Mouse (Mus musculus) heart, postnatal 0 days (tissue): ENCODE results near the gene Matk.

Experiments used
- CTCF ChIP-seq: IDR thresholded peaks from 2 replicates; pipeline ENCODE4 v1.5.1; 2016; ENCODE audit warnings: antibody characterized with exemption, control low read depth, low read depth
- EP300 ChIP-seq: IDR thresholded peaks from 2 replicates; pipeline ENCODE4 v1.6.1; 2016; ENCODE audit warnings: antibody characterized with exemption, low read depth

GRCm38 (mm10) chr10:81292554-81293333 is 40.0 kb downstream of the Matk start, which contains the start of gene Pip5k1c:
- peak; percentile 93; the same call in 1 of the 2 replicates for TF ChIP-seq EP300
- peak; percentile 91 for TF ChIP-seq CTCF
